22 mouse cellular contexts compared by ENCODE assay signal in the genomic region with DNA sequence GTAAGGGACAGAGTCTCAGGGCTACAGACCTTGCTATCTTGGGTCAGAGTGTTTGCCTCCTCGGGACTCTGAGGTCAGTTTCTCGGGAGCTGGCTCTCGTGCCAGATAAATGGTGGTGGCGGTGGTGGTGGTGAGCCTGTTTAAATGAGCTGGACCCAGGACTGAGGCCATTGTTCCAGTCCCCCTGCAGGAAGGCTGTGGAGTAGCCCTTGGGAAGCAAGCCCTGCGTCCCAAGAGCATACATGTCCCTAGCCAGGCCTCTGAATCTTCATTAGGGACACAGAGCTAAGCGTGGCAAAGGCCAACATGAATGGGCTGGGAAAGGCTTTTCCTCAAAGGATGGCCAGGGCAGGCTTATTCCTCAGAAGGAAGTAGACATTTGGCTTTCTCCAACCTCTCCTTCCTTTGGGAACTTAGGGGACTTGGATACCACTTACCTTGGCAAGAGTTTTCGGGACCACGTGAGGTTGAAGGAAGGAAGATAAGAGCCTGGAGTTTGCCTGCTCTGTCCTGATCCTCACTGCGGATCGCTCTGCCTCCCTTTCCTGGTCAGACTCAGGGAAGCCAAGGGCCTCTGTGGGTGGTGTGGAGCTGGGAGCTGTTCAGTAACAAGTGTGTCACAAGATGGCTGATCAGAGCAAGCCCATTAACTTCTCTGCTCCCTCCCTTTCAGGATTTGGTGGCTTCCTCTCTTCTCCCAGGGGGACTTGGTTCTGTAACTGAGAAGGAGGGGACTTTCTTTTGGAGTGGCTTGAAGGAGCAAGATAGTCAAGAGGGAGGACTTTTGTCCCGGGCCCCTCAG. TPM values are rescaled to one million over a fixed set of nuclear protein-coding genes. Genes with fewer than 3 reads are reported as not detected.
A peak's percentile ranks its signal among the peaks of the same experiment; 100 is the strongest.
DNase-seq lines count a peak whose midpoint lies in the region; ATAC-seq and TF ChIP-seq lines count a peak whose summit lies in the region.
"Had no signal": no experiment of that assay in that cellular context is flagged by ENCODE, and none has a peak within 500 bp of the region (broad histone marks: within the 10 kb centered on the region; RNA-seq: fewer than 3 reads in every experiment).

No protein-coding gene starts in this region.

- no peaks in the 10 kb centered on the region for H3K4me1 ChIP-seq in intestine, postnatal 0 days (replicated peaks; ENCODE audit: control insufficient read depth, insufficient read depth, low read length)
- H3K4me1 ChIP-seq in intestine, embryonic 15.5 days (replicated peaks): 0 out of 2 replicates have a peak, but pooled peaks cover 2% of the 10 kb centered on the region
- H3K4me1 ChIP-seq in lung, postnatal 0 days (ENCODE audit: insufficient read depth, low read depth, low read length): no peaks in the 10 kb centered on the region
- H3K4me1 ChIP-seq in lung, adult 2 months (ENCODE audit: control insufficient read depth, insufficient read depth, low read length): peaks cover under 1% of the 10 kb centered on the region; the same call in 1 of the 2 replicates

- intact Hi-C loops in gastrocnemius, adult 2 months (cut with DNase I): no loop called here
- intact Hi-C loops in gastrocnemius, postnatal 36 days (cut with DNase I): no loop called here
- intact Hi-C loops in heart, postnatal 10 days (cut with DNase I): no loop called here

- 61% methylated on average over 11 of the region's 11 CpGs for WGBS in intestine, postnatal 0 days
- 65% methylated on average over 11 of the region's 11 CpGs for WGBS in intestine, embryonic 15.5 days
- WGBS in lung, postnatal 0 days: 59% methylated on average over 11 of the region's 11 CpGs
- WGBS in lung, adult 2 months: 62% methylated on average over 11 of the region's 11 CpGs

- TF ChIP-seq EP300 in lung, postnatal 0 days (IDR thresholded peaks at IDR 0.05): no peak

- no peaks in the 10 kb centered on the region for H3K9me3 ChIP-seq in intestine, postnatal 0 days (ENCODE audit: control insufficient read depth)
- H3K9me3 ChIP-seq in intestine, embryonic 15.5 days: no peaks in the 10 kb centered on the region
- no peaks in the 10 kb centered on the region for H3K9me3 ChIP-seq in lung, postnatal 0 days (ENCODE audit: low read length)
- H3K9me3 ChIP-seq: forebrain, embryonic 13.5 days; G1E; hindbrain, embryonic 15.5 days; limb, embryonic 15.5 days; megakaryocyte, embryonic 14.5 days had no signal

- H3K4me2 ChIP-seq in intestine, postnatal 0 days (replicated peaks; ENCODE audit: low read depth): no peak overlapping the region
- no peak overlapping the region for H3K4me2 ChIP-seq in intestine, embryonic 15.5 days (replicated peaks)
- H3K4me2 ChIP-seq in lung, postnatal 0 days (replicated peaks; ENCODE audit: low read depth, low read length): no peak overlapping the region
- H3K4me2 ChIP-seq: forebrain, embryonic 13.5 days; hindbrain, embryonic 15.5 days; limb, embryonic 15.5 days had no signal

- H3K9ac ChIP-seq in intestine, postnatal 0 days (ENCODE audit: low read depth, low read length): no peak overlapping the region
- H3K9ac ChIP-seq in intestine, embryonic 15.5 days: no peak overlapping the region
- no peak overlapping the region for H3K9ac ChIP-seq in lung, postnatal 0 days (replicated peaks; ENCODE audit: low read depth)
- H3K9ac ChIP-seq: forebrain, embryonic 13.5 days; hindbrain, embryonic 15.5 days; limb, embryonic 15.5 days had no signal

- no peak for TF ChIP-seq POLR2A in lung, adult 2 months (IDR thresholded peaks at IDR 0.05; ENCODE audit: borderline replicate concordance, extremely low read depth, low read depth, low read length)

- no peak for TF ChIP-seq CTCF in gastrocnemius, adult 2 months (IDR thresholded peaks at IDR 0.05)
- TF ChIP-seq CTCF in intestine, postnatal 0 days (IDR thresholded peaks at IDR 0.05; ENCODE audit: low read depth): peak; percentile 23; the same call in 1 of the 2 replicates
- peak; percentile 22; the same call in 1 of the 2 replicates for TF ChIP-seq CTCF in lung, postnatal 0 days (IDR thresholded peaks at IDR 0.05)
- no peak for TF ChIP-seq CTCF in lung, adult 2 months (IDR thresholded peaks at IDR 0.05; ENCODE audit: insufficient read depth, low read length)

- no peak for ATAC-seq in intestine, postnatal 0 days
- no peak for ATAC-seq in intestine, embryonic 15.5 days
- no peak for ATAC-seq in lung, postnatal 0 days
- ATAC-seq in activated CD4-positive, CD25-positive, alpha-beta regulatory T cell, adult 4 months: no peak
- ATAC-seq: forebrain, embryonic 13.5 days had no signal

- H3K27ac ChIP-seq in gastrocnemius, adult 2 months: peak overlapping the region; percentile 40; the same call in 1 of the 2 replicates
- no peak overlapping the region for H3K27ac ChIP-seq in intestine, postnatal 0 days (ENCODE audit: low read depth, low read length)
- H3K27ac ChIP-seq in intestine, embryonic 15.5 days: no peak overlapping the region
- no peak overlapping the region for H3K27ac ChIP-seq in lung, postnatal 0 days (ENCODE audit: low read length)
- H3K27ac ChIP-seq: forebrain, embryonic 13.5 days; hindbrain, embryonic 15.5 days; limb, embryonic 15.5 days had no signal

- H3K4me3 ChIP-seq in gastrocnemius, adult 2 months: no peak overlapping the region
- no peak overlapping the region for H3K4me3 ChIP-seq in intestine, postnatal 0 days (ENCODE audit: low read depth, low read length)
- no peak overlapping the region for H3K4me3 ChIP-seq in intestine, embryonic 15.5 days (replicated peaks)
- H3K4me3 ChIP-seq in lung, postnatal 0 days (ENCODE audit: low read depth, low read length): no peak overlapping the region
- H3K4me3 ChIP-seq in lung, adult 2 months (replicated peaks; ENCODE audit: extremely low read depth, low read depth, low read length): no peak overlapping the region
- H3K4me3 ChIP-seq: forebrain, embryonic 13.5 days; hindbrain, embryonic 15.5 days; limb, embryonic 15.5 days; megakaryocyte, embryonic 14.5 days had no signal

- no peak for DNase-seq in gastrocnemius, adult 2 months
- DNase-seq in gastrocnemius, postnatal 36 days: no peak
- DNase-seq in lung, postnatal 0 days (ENCODE audit: low spot score): no peak
- no peak for DNase-seq in lung, adult 2 months
- DNase-seq in heart, postnatal 10 days: peak; percentile 43 to 48
- DNase-seq: adrenal gland, postnatal 25 days; cerebellum, adult 18-20 months; cerebellum, postnatal 25 days; gastrocnemius, postnatal 25 days; kidney, adult 18-20 months; kidney, postnatal 14 days; lung, postnatal 10 days; right cerebral cortex, adult 18-20 months; thymus, postnatal 25 days had no signal

- no peaks in the 10 kb centered on the region for H3K36me3 ChIP-seq in intestine, postnatal 0 days (ENCODE audit: control insufficient read depth, insufficient read depth)
- no peaks in the 10 kb centered on the region for H3K36me3 ChIP-seq in intestine, embryonic 15.5 days
- no peaks in the 10 kb centered on the region for H3K36me3 ChIP-seq in lung, postnatal 0 days (ENCODE audit: insufficient read depth, low read length)
- H3K36me3 ChIP-seq: G1E; hindbrain, embryonic 15.5 days; limb, embryonic 15.5 days had no signal

- H3K27me3 ChIP-seq in intestine, postnatal 0 days (replicated peaks; ENCODE audit: control insufficient read depth, insufficient read depth, low read length): peaks cover 18% of the 10 kb centered on the region
- H3K27me3 ChIP-seq in intestine, embryonic 15.5 days (replicated peaks): peaks cover 19% of the 10 kb centered on the region
- H3K27me3 ChIP-seq in lung, postnatal 0 days (replicated peaks; ENCODE audit: insufficient read depth, low read length): 0 out of 2 replicates have a peak, but pooled peaks cover under 1% of the 10 kb centered on the region
- H3K27me3 ChIP-seq: hindbrain, embryonic 15.5 days had no signal

RNA-seq across cellular contexts. Expression of gene Chst1, which starts 4.4 kb away (rescaled TPM):
- 1 to 10 TPM in 1 of 2 experiments, under 1 TPM in 1; 0.71 to 1.8 TPM for total RNA-seq in gastrocnemius, adult 2 months (2021)
- total RNA-seq in gastrocnemius, postnatal 36 days (2021): 1 to 10 TPM; 1.2 to 1.4 TPM
- 2.2 and 2.3 TPM in 2 replicates for polyA plus RNA-seq in intestine, postnatal 0 days (2015; fragmentation: Nextera tagmentation; extraction: Ambion mirVana)
- polyA plus RNA-seq in intestine, embryonic 15.5 days (2015; fragmentation: Nextera tagmentation; extraction: Ambion mirVana): 4.1 and 4.5 TPM in 2 replicates
- polyA plus RNA-seq in lung, postnatal 0 days (2015; fragmentation: Nextera tagmentation; extraction: Ambion mirVana): 5.2 TPM in 2 replicates
- 40.6 and 40.7 TPM in 2 replicates for polyA plus RNA-seq in lung, adult 2 months (2012; rRNA removed)
- 1 to 10 TPM; 6.1 to 6.5 TPM for total RNA-seq in heart, postnatal 10 days (2021)
- polyA plus RNA-seq in activated CD4-positive, CD25-positive, alpha-beta regulatory T cell, adult 4 months (2017; shearing (Covaris generic)): under 1 TPM in 1 of 2 experiments, not detected in 1; 0.20 TPM

Comparison
In these comparisons a context has a peak if more than half of its experiments do, and no peak if none do; other contexts are left out.
1. CTCF ChIP-seq: peak in intestine, postnatal 0 days (single experiment) and lung, postnatal 0 days (single experiment); none in gastrocnemius, adult 2 months (single experiment) and lung, adult 2 months (single experiment).
2. DNase-seq: peak in heart, postnatal 10 days (2 of 2); none in gastrocnemius, adult 2 months (single experiment), gastrocnemius, postnatal 36 days (0 of 2), lung, postnatal 0 days (single experiment) and lung, adult 2 months (single experiment).